Mouse (Mus musculus) spleen, adult 2 months (tissue): ENCODE measurements around the gene Cadps.

Experiments
- CTCF ChIP-seq: fragments of 200-500 bp; IDR thresholded peaks from 2 replicates; pipeline ENCODE4 v1.5.1; 2011; ENCODE audit warnings: mild to moderate bottlenecking, inconsistent platforms; ENCODE audit not compliant: insufficient read depth, insufficient read length, insufficient replicate concordance; ENCODE audit errors: extremely low read depth
- POLR2A ChIP-seq: fragments of 200-500 bp; IDR thresholded peaks from 2 replicates; pipeline ENCODE4 v1.6.1; 2011; ENCODE audit warnings: low read depth, low read length, inconsistent platforms

GRCm38 (mm10) chr14:12531101-12531500 is 291.8 kb downstream of the Cadps start:
- TF ChIP-seq CTCF (no peak), POLR2A (no peak)
